ENCODE assay signal across 9 mouse cellular contexts in genomic region chr13:10654086-10654422, GRCm38 (mm10).
DNase-seq lines count a peak whose midpoint lies in the region; ATAC-seq and TF ChIP-seq lines count a peak whose summit lies in the region.
"Had no signal": no experiment of that assay in that cellular context is flagged by ENCODE, and none has a peak within 500 bp of the region (broad histone marks: within the 10 kb centered on the region; RNA-seq: fewer than 3 reads in every experiment).

No protein-coding gene starts in this region.

- ATAC-seq in kidney, postnatal 0 days (replicated peaks; ENCODE audit: low FRiP score, low read depth) = peak; percentile 57; the same call in 1 of the 2 replicates
- ATAC-seq in megakaryocyte progenitor cell, adult 5-6 weeks (replicated peaks; ENCODE audit: poor library complexity) = no peak
- ATAC-seq in forebrain, embryonic 13.5 days = no peak

- no peak overlapping the region for H3K4me2 ChIP-seq in kidney, postnatal 0 days (ENCODE audit: low read length)
- no peak overlapping the region for H3K4me2 ChIP-seq in forebrain, embryonic 13.5 days

- H3K36me3 ChIP-seq in kidney, postnatal 0 days (ENCODE audit: insufficient read depth, low read length) = no peaks in the 10 kb centered on the region
- no peaks in the 10 kb centered on the region for H3K36me3 ChIP-seq in kidney, adult 2 months (ENCODE audit: control insufficient read depth, insufficient read depth, low read length)
- no peaks in the 10 kb centered on the region for H3K36me3 ChIP-seq in forebrain, embryonic 13.5 days (ENCODE audit: poor library complexity, severe bottlenecking)
- H3K36me3 ChIP-seq: limb, embryonic 10.5 days had no signal

- H3K4me1 ChIP-seq in kidney, postnatal 0 days (replicated peaks; ENCODE audit: insufficient read depth, low read length) = no peaks in the 10 kb centered on the region
- no peaks in the 10 kb centered on the region for H3K4me1 ChIP-seq in kidney, adult 2 months (ENCODE audit: control insufficient read depth, insufficient read depth, low read length)
- H3K4me1 ChIP-seq in cortical plate, adult 2 months (ENCODE audit: control insufficient read depth, insufficient read depth, low read length) = peaks cover 2% of the 10 kb centered on the region; the same call in 1 of the 2 replicates
- H3K4me1 ChIP-seq in forebrain, embryonic 13.5 days = no peaks in the 10 kb centered on the region
- H3K4me1 ChIP-seq: limb, embryonic 10.5 days had no signal

- H3K27ac ChIP-seq in kidney, postnatal 0 days = no peak overlapping the region; the same call in 1 of the 2 replicates
- no peak overlapping the region for H3K27ac ChIP-seq in kidney, adult 2 months (ENCODE audit: insufficient read depth, low read depth, low read length)
- H3K27ac ChIP-seq in cortical plate, adult 2 months (ENCODE audit: insufficient read depth, low read length) = peak overlapping the region; percentile 25; the same call in 1 of the 2 replicates
- H3K27ac ChIP-seq in forebrain, embryonic 13.5 days = no peak overlapping the region
- H3K27ac ChIP-seq: limb, embryonic 10.5 days; macrophage had no signal

- H3K27me3 ChIP-seq in kidney, postnatal 0 days (ENCODE audit: insufficient read depth, low read length) = no peaks in the 10 kb centered on the region
- H3K27me3 ChIP-seq in kidney, adult 2 months (replicated peaks; ENCODE audit: control insufficient read depth, insufficient read depth, low read length) = no peaks in the 10 kb centered on the region
- no peaks in the 10 kb centered on the region for H3K27me3 ChIP-seq in forebrain, embryonic 13.5 days

- TF ChIP-seq CTCF in kidney, postnatal 0 days (IDR thresholded peaks at IDR 0.05; ENCODE audit: low read depth) = no peak
- no peak for TF ChIP-seq CTCF in kidney, adult 2 months (conservative IDR thresholded peaks at IDR 0.05; ENCODE audit: insufficient read depth, insufficient read length, low read depth, low read length)
- no peak for TF ChIP-seq CTCF in cortical plate, adult 2 months (IDR thresholded peaks at IDR 0.05; ENCODE audit: extremely low read depth, insufficient read depth, low read length)

- TF ChIP-seq POLR2A in kidney, adult 2 months (IDR thresholded peaks at IDR 0.05; ENCODE audit: low read depth, low read length) = no peak
- TF ChIP-seq POLR2A in cortical plate, adult 2 months (IDR thresholded peaks at IDR 0.05; ENCODE audit: extremely low read depth, insufficient read depth, low read length) = no peak

- no peaks in the 10 kb centered on the region for H3K9me3 ChIP-seq in kidney, postnatal 0 days (replicated peaks; ENCODE audit: low read length)
- no peaks in the 10 kb centered on the region for H3K9me3 ChIP-seq in forebrain, embryonic 13.5 days (replicated peaks)
- H3K9me3 ChIP-seq: limb, embryonic 10.5 days had no signal

- H3K4me3 ChIP-seq in kidney, postnatal 0 days (replicated peaks; ENCODE audit: low read depth, low read length) = no peak overlapping the region
- H3K4me3 ChIP-seq in kidney, adult 2 months (ENCODE audit: insufficient read depth, low read depth, low read length) = no peak overlapping the region
- no peak overlapping the region for H3K4me3 ChIP-seq in cortical plate, adult 2 months (ENCODE audit: insufficient read depth, low read length)
- H3K4me3 ChIP-seq in forebrain, embryonic 13.5 days = no peak overlapping the region
- H3K4me3 ChIP-seq: limb, embryonic 10.5 days had no signal

- no peak overlapping the region for H3K9ac ChIP-seq in kidney, postnatal 0 days (ENCODE audit: low read depth, low read length)
- H3K9ac ChIP-seq in forebrain, embryonic 13.5 days = no peak overlapping the region

- DNase-seq in kidney, postnatal 0 days (ENCODE audit: low spot score) = peak; percentile 75
- no peak for DNase-seq in kidney, adult 2 months
- peak; percentile 3 for DNase-seq in right cerebral cortex, adult 18-20 months
- no peak for DNase-seq in right cerebral cortex, postnatal 14 days

- 24% methylated on average over 2 of the region's 2 CpGs for WGBS in kidney, postnatal 0 days
- 18% methylated on average over 2 of the region's 2 CpGs for WGBS in kidney, adult 2 months
- WGBS in forebrain, embryonic 13.5 days = 58% methylated on average over 2 of the region's 2 CpGs

Comparison
In these comparisons a context has a peak if more than half of its experiments do, and no peak if none do; other contexts are left out.
1. DNase-seq: peak in kidney, postnatal 0 days (single experiment) and right cerebral cortex, adult 18-20 months (single experiment); none in kidney, adult 2 months (single experiment) and right cerebral cortex, postnatal 14 days (single experiment).